ENCODE assay signal across 19 mouse cellular contexts in genomic region chr19:5150358-5150757, GRCm38 (mm10). TPM values are rescaled to one million over a fixed set of nuclear protein-coding genes. Genes with fewer than 3 reads are reported as not detected.
A peak's percentile ranks its signal among the peaks of the same experiment; 100 is the strongest.
DNase-seq lines count a peak whose midpoint lies in the region; ATAC-seq and TF ChIP-seq lines count a peak whose summit lies in the region.
"Had no signal": no experiment of that assay in that cellular context is flagged by ENCODE, and none has a peak within 500 bp of the region (broad histone marks: within the 10 kb centered on the region; RNA-seq: fewer than 3 reads in every experiment).

No protein-coding gene starts in this region.

- DNase-seq in right cerebral cortex, adult 2 months (ENCODE audit: low spot score in 2 of 2): peak; percentile 69 to 78
- no peak for DNase-seq in right cerebral cortex, postnatal 4 days
- DNase-seq in frontal cortex, postnatal 14 days (ENCODE audit: low spot score in 2 of 2): peak; percentile 30 to 42
- peak; percentile 74 to 86 for DNase-seq in left cerebral cortex, adult 9 months (ENCODE audit: low spot score in 2 of 2)
- no peak for DNase-seq in heart, postnatal 36 days
- DNase-seq in adrenal gland, postnatal 36 days: no peak
- DNase-seq: gastrocnemius, postnatal 14 days; kidney, postnatal 14 days; spleen, adult 18-20 months had no signal

- no peak overlapping the region for H3K9ac ChIP-seq in intestine, postnatal 0 days (ENCODE audit: low read depth, low read length)
- H3K9ac ChIP-seq: embryonic facial prominence, embryonic 13.5 days; heart, embryonic 13.5 days; hindbrain, embryonic 12.5 days; intestine, embryonic 15.5 days; limb, embryonic 13.5 days; midbrain, embryonic 12.5 days had no signal

- WGBS in intestine, postnatal 0 days: 95% methylated on average over 6 of the region's 6 CpGs

- no peaks in the 10 kb centered on the region for H3K27me3 ChIP-seq in intestine, postnatal 0 days (replicated peaks; ENCODE audit: control insufficient read depth, insufficient read depth, low read length)
- H3K27me3 ChIP-seq: embryonic facial prominence, embryonic 13.5 days; heart, embryonic 13.5 days; hindbrain, embryonic 12.5 days; intestine, embryonic 15.5 days; limb, embryonic 13.5 days; midbrain, embryonic 12.5 days had no signal

- H3K4me2 ChIP-seq in intestine, postnatal 0 days (replicated peaks; ENCODE audit: low read depth): no peak overlapping the region
- H3K4me2 ChIP-seq: embryonic facial prominence, embryonic 13.5 days; heart, embryonic 13.5 days; hindbrain, embryonic 12.5 days; intestine, embryonic 15.5 days; limb, embryonic 13.5 days; midbrain, embryonic 12.5 days had no signal

- no peak overlapping the region for H3K4me3 ChIP-seq in intestine, postnatal 0 days (ENCODE audit: low read depth, low read length)
- H3K4me3 ChIP-seq: embryonic facial prominence, embryonic 13.5 days; forebrain, embryonic 10.5 days; heart, embryonic 13.5 days; hindbrain, embryonic 12.5 days; intestine, embryonic 15.5 days; limb, embryonic 13.5 days; midbrain, embryonic 12.5 days had no signal

- no peak overlapping the region for H3K27ac ChIP-seq in intestine, postnatal 0 days (ENCODE audit: low read depth, low read length)
- H3K27ac ChIP-seq: embryonic facial prominence, embryonic 13.5 days; forebrain, embryonic 10.5 days; heart, embryonic 13.5 days; hindbrain, embryonic 12.5 days; intestine, embryonic 15.5 days; limb, embryonic 13.5 days; midbrain, embryonic 12.5 days; stomach, postnatal 0 days had no signal

- no peaks in the 10 kb centered on the region for H3K4me1 ChIP-seq in intestine, postnatal 0 days (replicated peaks; ENCODE audit: control insufficient read depth, insufficient read depth, low read length)
- H3K4me1 ChIP-seq: embryonic facial prominence, embryonic 13.5 days; forebrain, embryonic 10.5 days; heart, embryonic 13.5 days; hindbrain, embryonic 12.5 days; intestine, embryonic 15.5 days; limb, embryonic 13.5 days; midbrain, embryonic 12.5 days had no signal

- no peak for ATAC-seq in intestine, postnatal 0 days
- ATAC-seq: CD4-positive, CD25-positive, alpha-beta regulatory T cell, adult 4 months; intestine, embryonic 15.5 days had no signal

- intact Hi-C loops in heart, postnatal 36 days (cut with DNase I): no loop called here

- no peak for TF ChIP-seq CTCF in intestine, postnatal 0 days (IDR thresholded peaks at IDR 0.05; ENCODE audit: low read depth)

- H3K9me3 ChIP-seq in intestine, postnatal 0 days (ENCODE audit: control insufficient read depth): no peaks in the 10 kb centered on the region
- H3K9me3 ChIP-seq: embryonic facial prominence, embryonic 13.5 days; forebrain, embryonic 10.5 days; heart, embryonic 13.5 days; hindbrain, embryonic 12.5 days; intestine, embryonic 15.5 days; limb, embryonic 13.5 days; midbrain, embryonic 12.5 days had no signal

- H3K36me3 ChIP-seq in intestine, postnatal 0 days (ENCODE audit: control insufficient read depth, insufficient read depth): peaks cover 25% of the 10 kb centered on the region; the same call in 1 of the 2 replicates

RNA-seq across cellular contexts. Expression of gene Klc2, which starts 32.0 kb away (rescaled TPM):
- 10 to 100 TPM; 47.3 to 49.7 TPM for total RNA-seq in heart, postnatal 36 days (2021)
- 10 to 100 TPM; 44.3 to 48.4 TPM for total RNA-seq in adrenal gland, postnatal 36 days (2021)
- polyA plus RNA-seq in intestine, postnatal 0 days (2015; fragmentation: Nextera tagmentation; extraction: Ambion mirVana): 8.0 and 9.1 TPM in 2 replicates

RNA-seq across cellular contexts. Expression of gene Rab1b, which starts 43.5 kb away (rescaled TPM):
- total RNA-seq in heart, postnatal 36 days (2021): 100 to 1,000 TPM; 176 to 201 TPM
- total RNA-seq in adrenal gland, postnatal 36 days (2021): 100 to 1,000 TPM; 165 to 190 TPM
- 185 TPM in 2 replicates for polyA plus RNA-seq in intestine, postnatal 0 days (2015; fragmentation: Nextera tagmentation; extraction: Ambion mirVana)

RNA-seq across cellular contexts. Expression of gene Cnih2, which starts 52.0 kb away (rescaled TPM):
- total RNA-seq in heart, postnatal 36 days (2021): under 1 TPM; 0.30 to 0.31 TPM
- total RNA-seq in adrenal gland, postnatal 36 days (2021): 1 to 10 TPM; 1.2 to 1.4 TPM
- polyA plus RNA-seq in intestine, postnatal 0 days (2015; fragmentation: Nextera tagmentation; extraction: Ambion mirVana): 5.6 and 5.8 TPM in 2 replicates

Comparison
In these comparisons a context has a peak if more than half of its experiments do, and no peak if none do; other contexts are left out.
1. DNase-seq: peak in right cerebral cortex, adult 2 months (2 of 2), frontal cortex, postnatal 14 days (2 of 2) and left cerebral cortex, adult 9 months (2 of 2); none in right cerebral cortex, postnatal 4 days (single experiment), heart, postnatal 36 days (0 of 2) and adrenal gland, postnatal 36 days (0 of 2).